Mouse (Mus musculus) CH12F3 (cell line): ENCODE data around the gene Fam208b.
"Not testable (repeated sequence)": the region's sequence is repeated elsewhere in the genome, so short reads cannot be mapped to it uniquely, and the experiment has no call there.

Experiments used
- in situ Hi-C: fragments of 300-500 bp; cut with MboI; formaldehyde crosslinking; loops from 2 replicates; pipeline ENCODE4 v1.14.3; 2020; ENCODE audit warnings: low sequenced_read_pairs

Fam208b gene

DNA sequence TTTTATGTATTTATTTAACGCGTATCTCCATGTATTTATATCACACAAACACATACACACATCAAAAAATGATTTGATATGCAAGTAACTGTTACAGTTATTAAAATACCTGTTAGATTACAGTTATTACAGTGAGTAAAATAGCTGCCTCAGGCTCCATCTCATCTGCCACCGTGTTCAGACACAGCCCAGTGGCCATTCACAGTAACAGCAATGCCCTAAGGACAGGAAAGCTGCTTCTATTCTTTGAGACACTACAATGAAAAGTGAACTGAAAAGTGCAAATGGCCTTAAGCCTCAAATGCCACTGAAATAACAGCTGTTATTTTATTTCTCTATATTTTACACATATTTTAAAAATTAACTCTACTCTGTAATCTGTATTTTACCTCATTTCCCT, 20.1 kb downstream of the Fam208b start:
- in situ Hi-C loops, result no loop called here

DNA sequence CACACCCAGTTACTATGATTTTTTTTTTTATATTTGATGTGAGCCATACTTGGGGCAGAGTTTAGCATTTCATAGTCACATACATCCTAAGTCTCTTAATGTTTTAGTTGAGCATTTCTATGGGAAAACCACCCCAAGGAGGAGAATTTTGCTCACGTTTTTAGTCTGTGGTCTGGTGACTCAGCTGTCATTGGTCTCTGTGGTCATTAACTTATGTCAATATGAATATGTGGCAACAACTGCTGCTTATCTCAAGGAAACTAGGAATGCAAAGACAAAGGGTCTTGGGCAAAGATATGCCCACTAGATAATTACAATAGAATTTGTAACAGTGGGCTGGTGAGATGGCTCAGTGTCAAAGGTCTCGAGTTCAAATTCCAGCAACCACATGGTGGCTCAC, 47.0 kb downstream of the Fam208b start:
- in situ Hi-C loops, result loop anchor here (10.0 kb wide), 1 partner anchor 159 kb away; no protein-coding TSS in a partner anchor

DNA sequence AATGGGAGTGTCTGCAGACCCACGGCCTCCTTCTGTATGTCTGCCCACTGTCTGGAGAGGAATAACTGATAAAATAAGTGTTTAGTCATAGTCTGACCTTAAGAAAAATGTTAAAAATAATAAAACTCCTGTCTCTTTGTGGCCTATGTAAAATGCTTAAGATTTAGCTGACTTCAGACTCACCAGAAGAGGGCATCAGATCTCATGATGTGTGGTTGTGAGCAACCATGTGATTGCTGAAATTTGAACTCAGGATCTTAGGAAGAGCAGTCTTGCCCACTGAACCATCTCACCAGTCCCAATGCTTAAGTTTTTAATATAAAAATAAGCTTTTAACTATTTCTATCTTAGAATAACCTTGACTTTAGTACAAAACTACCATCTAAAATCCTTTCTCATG, 47.8 kb downstream of the Fam208b start:
- in situ Hi-C loops, result loop anchor here (10.0 kb wide), 1 partner anchor 158 kb away; no protein-coding TSS in a partner anchor

DNA sequence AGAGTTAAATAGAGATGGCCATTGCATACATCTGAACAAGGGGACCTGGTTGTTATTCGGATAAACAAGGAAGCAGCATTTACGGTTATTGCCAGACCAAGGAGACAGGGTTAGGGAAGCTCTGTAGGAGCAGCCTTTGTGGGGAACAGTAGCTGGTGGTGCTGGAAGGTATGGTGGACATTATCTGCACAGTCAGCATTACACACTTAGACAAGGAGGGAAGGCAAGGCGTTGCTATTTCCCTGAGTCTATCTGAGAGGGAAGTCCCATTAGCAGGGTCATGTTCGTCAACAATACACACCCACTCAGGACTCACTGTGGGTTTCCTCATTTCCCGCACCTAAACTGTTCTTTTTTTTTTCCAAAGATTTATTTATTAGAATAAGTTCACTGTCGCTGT, 63.1 kb downstream of the Fam208b start:
- in situ Hi-C loops, result no loop called here

DNA sequence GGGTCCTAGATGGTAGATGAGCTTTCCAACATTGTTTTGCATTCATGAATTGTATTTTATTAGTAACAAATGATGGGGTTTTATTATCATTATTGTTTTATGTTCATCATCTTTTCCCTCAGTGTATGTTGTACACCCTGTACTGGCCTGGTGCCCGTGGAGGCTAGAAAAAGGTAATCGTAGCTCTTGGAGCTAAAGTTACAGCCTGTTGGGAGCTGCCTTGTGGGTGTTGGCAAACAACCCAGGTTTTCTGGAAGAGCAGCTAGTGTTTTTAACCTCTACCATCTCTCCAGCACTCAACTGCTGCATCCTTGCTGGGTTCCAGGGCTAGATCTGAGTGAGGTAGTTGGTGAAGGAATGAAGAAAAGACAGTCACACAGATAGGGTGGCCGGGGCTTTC, 63.5 kb downstream of the Fam208b start:
- in situ Hi-C loops, result no loop called here

DNA sequence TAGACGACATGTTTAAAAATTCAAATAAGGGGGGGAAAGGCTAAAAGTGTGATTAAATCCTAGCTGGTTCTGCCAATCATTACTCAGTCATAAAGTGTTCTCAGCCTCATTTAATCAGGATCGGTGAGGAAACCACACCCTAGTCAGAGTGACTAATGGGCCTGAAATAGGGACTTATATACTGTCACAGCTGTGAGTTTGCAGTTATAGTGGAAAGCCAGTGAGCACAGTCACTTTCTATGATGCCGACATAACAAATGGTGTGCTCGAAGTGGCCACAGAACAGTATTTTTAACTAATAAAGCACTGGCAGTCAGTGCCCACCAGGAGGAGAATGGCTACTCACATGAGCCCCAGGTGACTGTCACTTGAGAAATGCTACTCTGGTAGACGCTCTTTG, 66.0 kb downstream of the Fam208b start:
- in situ Hi-C loops, result no loop called here

DNA sequence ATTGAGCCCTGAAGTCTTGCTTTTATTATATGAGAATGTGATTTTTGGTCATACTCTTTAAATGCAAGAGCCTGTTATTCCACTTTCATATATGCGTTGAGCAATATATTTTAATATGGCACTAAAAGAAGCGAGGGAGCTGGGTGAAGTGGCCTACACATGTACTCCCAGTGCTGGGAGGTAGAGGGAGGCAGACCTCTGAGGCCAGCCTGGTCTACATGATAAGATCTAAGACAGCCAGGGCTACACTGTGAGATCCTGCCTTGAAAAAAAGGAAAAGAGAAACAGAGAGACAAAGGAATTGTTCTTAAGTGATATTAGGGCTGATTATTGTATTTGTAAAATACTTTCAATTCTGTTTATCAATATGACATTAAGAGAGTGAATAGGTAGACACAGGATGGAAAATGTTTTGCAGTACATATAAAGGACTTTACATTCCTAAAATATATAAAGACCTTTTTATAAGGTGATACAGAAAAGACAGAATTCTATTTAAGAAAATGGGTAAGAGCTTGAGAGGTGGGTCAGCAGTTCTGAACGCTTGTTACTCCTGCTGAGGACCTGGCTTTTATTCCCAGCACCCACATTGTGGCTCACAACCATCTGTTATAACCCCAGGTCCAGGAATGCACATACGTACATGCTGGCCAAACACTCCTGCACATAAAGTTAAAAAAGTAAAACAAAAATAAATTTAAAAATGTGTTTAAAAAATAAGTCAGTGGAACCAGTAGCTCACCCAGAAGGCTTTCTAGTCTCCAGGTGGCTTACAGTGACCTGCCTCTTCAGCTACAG, 66.6 kb downstream of the Fam208b start:
- in situ Hi-C loops, result no loop called here

DNA sequence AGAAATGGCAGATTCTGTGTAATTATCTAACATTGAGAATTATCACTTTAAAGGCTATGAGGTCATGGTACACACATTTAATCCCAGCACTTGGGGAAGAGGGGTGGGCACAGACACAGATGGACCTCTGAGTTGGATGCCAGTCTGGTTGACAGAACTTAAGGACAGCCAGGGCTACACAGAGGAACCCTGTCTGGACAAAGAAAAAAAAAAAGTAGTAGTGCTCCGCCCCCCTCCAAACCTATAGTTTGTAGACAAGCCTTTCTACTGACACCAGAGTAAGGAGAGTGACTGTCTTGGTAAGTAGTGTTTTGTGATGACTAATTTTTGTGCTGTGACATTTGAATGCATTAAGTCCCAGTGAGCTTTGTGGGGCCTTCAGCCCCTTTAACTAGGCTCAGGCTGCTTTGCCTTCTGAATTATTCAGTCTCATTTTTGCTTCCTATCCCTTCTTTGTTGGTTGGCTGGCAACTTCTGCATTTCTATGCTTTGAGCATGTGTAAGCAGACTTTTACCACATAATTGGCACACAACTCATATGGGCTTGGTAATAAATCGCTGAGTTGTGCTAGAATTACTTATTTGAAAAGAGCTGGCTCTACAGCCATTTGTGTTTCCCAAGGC, 69.6 kb downstream of the Fam208b start:
- in situ Hi-C loops, result no loop called here

DNA sequence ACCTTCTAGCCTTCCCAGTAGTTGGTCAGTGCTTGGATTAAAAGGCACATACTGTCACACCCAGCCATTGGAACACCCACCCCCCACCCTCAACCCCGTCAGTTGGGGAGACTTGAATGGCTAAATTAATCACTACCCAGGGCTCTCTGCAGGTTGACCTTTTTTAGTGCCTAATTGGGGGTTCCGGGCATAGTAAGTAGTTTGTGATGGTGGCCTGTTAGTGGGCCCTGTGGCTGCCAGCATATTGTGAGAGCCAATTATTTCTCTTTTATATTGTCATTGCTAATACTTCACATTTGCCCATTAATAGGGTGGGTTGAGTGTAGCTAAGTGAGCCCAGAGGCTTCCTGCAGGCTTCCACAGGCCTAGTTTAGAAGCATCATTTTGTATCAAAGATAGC, 70.7 kb downstream of the Fam208b start:
- in situ Hi-C loops, result no loop called here

DNA sequence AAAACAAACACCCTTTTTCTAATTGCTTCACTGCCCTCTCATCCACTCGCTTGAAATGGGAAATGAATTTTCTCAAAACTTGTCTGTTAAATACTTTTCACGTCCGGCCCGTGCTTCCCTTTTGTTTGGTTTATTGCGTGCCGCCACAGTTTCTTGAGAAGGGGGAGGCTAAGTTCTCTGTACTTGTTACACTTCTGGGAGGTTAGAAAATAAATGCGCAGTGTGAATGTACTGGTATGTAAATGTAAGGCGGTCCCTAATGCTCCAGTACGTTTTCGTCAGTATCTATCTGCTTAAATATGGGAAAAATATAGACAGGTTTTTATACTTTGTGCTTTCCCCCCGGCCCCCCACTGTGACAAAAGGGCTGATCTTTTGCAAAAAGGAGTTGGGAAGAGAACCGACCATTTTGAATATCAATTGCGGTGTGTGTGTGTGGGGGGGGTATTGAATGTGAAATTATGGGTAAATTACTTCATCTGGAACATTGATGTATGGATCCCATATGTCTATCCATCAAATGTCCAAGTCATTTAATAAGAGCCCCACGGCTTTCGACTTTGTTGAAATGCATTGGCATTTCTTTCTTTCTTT, 71.8 kb downstream of the Fam208b start:
- in situ Hi-C loops, result no loop called here

DNA sequence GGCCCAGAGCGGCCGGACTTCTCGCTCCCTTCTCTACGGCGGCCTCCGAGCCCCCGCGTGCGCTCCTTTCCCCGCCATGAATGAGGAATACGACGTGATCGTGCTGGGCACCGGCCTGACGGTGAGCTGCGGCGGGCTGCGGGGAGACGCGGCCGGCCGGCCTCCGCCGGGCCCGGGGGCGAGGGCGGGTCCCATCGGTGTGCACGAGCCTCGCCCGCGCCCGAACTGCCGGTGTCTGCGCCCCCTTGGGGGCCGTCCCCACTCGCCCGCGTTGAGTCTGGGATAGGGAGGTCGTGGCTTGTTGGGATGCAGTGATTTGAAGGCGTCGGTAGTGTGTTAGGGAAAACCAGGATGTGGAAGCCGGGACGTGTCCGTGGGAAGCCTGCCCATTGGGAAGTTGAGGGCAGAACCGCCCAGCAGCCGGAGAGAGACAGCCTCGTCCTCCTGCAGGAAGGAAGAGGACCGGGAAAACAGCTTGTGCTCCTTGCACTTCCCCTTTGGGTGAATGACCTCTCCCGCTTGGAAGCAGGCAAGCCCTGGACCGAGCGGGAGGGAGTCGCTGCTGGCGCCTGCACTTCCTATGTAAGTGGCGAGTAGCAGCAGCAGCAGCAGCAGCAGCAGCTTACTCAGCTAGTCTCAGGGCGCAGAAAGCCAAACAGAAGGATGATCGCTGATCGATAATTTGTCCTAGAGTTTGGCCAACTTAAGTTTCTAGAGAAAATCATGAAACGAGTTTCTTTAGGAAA, 72.5 kb downstream of the Fam208b start:
- in situ Hi-C loops, result no loop called here

DNA sequence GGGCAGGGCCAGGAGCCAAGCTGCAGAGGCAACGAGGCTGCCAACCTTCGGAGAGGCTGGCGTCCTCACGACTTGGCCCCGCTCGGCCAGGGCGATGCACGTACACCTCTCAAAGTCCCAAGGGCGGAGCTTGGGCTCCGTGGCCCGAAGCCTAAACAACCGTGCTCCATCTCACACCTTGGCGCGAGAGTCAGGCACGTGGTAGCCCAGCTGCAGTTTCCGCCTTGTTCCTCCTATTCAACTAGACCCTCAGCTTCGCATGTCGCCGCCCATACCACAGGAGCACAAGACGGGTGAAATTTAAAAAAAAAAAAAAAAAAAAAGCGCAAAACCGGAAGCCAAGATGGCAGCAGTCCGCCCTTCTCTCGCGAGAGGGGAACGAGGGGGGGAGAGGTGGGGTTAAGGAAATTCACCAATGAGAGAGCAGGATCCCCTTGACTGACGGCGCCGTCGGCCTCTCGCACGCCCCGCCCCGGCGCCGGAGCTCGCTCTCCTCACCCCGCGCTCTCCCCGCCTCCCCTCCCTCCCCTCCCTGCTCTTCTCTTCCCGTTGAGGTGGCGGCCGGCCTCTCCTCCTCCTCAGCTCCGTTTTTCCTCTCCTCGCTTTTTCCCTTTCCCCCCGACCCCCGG, 73.2 kb downstream of the Fam208b start, which contains the start of gene Gdi2:
Gene Gdi2, plus strand, starts transcription at position 470 of the 629 bp plus-strand sequence.
- in situ Hi-C loops, result no loop called here

DNA sequence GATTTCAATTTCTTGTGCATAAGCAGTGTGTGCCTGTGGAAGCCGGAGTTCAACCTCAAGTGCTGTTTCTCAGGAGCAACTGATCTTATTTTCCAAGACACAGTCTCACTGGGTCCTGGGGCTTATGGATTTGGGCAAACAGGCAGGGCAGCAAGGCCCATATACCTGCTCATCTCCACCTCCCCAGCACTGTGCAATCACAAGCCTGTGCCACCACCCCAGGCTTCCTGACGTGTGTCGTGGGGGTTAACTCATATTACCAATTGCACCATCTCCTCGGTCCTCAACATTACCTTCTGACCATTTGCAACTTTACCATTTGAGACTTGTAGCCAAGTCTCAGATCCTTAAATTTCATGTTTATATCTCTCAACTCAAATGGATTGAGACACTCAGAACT, 76.8 kb downstream of the Fam208b start:
- in situ Hi-C loops, result no loop called here

DNA sequence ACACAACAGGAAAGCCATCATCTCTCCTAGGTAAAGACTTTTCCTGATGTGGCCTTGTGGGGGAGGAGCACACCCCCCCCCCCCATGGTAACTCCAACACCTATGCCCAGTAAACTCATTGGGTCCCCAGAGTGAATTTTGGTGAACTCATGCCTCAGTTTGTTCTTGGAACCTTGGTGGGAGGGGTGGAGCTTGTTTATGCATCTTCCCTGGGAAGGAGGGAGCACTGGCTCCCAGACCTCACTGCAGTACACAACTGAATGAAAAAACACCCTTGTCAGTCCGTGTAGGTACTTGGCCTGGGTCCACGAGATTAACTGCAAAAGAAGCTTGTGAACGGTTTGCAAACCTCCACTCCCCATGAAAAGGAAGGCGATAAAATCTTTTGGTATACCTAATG, 78.5 kb downstream of the Fam208b start:
- in situ Hi-C loops, result no loop called here

DNA sequence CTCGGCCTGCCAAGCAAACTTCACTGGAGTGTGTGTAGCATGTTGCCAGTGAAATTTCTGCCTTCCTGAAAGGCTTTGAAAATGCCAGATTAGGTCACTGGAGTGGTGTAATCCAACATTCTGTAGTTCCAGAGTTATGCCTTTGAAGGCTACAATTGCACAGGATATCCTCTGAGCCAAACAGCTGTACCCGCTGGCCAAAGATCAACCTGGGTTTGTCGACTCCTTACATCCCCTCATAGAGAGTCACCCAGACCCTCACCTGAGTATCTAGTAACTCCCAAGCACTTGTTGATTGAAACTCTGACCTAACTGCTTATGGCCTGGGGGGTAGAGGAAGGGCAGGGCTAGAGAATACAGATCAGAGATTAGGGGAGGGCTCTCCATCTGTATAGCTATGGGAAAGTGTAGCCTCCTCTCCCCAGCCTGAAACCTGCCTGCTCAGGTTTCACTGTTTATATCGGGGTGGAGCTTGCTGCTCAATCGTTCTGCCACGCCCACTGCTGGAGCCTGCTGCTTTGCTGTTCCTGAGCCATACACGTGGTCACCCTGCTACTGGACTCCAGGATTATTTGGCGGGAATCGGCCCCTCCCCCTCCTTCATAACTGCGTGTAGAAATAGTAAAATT, 79.1 kb downstream of the Fam208b start:
- in situ Hi-C loops, result no loop called here

DNA sequence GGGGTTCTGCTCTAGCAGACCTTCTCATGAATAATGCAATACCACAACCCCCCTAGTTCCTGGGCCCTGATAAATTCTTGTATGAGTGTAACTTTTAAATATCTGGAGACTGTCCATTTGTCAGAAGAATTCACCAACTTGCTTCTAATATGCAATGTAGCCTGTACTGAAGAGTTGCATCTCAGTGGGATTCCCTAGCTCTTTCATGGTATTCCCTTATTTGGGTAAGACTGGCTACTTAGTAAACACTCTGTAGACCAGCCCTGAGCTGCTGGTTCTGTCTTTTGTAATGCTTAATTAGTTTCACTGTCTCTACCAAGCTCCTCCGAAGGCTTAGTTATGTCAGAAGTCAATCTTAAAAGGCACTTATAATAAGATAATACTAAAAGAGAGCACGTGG, 79.7 kb downstream of the Fam208b start:
- in situ Hi-C loops, result not testable (repeated sequence)

DNA sequence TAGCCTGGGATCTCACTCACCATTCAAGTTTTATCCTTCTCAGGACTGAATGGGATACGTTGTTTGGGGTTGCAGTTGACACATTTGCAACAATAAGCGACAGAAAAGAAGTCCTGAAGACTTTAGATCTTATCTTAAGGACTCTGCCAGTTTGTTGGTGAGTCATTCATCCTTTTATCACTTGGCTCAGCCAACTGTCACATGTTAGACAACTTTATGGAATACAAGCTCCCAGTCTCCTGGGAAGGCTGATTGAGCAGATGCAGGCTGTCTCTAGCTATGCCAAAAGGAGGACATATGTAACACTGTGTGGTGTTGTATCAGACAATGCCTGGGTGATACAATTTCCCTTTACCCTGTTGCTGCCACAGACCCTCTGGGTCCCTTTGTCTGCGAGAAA, 80.5 kb downstream of the Fam208b start:
- in situ Hi-C loops, result no loop called here

DNA sequence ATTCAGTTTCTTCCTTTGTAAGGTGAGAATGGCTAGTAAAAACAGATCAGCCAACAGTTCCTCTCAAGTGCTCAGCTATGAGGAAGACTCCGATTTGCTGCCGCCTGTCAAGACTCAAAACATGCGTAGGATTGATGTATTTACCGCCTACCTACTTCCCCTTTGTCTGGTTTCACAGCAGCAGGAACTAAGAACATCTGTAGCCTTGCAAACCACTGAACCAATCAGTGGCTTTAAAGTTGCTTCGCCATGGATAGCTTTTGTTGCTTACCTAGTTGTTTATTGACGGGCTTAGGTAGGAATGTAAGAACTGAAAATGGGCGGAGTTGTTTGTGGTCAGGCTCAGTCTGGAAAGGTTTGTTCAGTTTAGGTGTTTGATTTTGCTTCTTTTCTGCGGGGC, 84.6 kb downstream of the Fam208b start:
- in situ Hi-C loops, result no loop called here

DNA sequence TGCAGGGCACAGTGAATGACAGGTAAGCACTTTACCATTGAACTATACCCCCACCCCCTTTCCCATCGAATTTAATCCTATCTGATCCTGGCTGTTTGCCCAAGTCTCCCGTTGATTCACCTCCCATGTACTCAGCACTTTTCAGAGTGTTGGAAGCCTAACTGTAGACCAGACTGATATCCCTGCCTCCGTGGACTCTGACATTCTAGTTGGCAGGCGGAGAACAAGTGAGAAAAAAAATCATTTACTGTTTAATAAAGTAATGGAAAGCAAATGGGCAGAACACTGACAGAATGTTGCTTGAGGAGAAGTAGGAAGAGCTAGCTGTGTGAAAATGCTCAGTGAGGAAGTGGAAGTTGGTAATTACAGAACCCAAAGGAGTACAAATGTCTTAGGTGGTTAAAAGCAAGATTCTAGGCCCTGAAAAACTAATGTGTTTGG, 85.3 kb downstream of the Fam208b start:
- in situ Hi-C loops, result no loop called here

DNA sequence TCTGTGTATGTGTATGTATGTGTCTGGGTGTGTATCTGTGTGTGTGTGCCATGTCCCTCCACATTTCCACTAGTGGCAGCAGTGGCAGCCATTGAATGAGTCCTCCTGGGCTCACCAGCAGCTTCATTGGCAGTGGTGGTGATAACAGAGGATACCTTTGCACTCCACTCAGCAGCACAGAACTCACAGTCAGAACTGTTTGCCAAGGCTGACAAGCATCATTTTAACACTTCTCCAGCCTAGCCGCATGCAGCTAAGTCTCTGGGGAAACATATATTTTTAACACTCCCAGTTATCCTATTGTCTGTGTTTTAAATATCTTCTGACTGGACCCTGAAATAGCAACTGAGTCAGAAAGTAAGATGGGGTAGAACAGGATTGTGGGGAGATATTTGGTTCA, 87.0 kb downstream of the Fam208b start:
- in situ Hi-C loops, result no loop called here
